ENCODE assay signal across 21 mouse cellular contexts in genomic region chr7:94967601-94968000, GRCm38 (mm10).
"Had no signal": no experiment of that assay in that cellular context is flagged by ENCODE, and none has a peak within 500 bp of the region (broad histone marks: within the 10 kb centered on the region; RNA-seq: fewer than 3 reads in every experiment).

No protein-coding gene starts in this region.

- H3K27me3 ChIP-seq: limb, embryonic 12.5 days; limb, embryonic 15.5 days; midbrain, embryonic 12.5 days; midbrain, embryonic 15.5 days; neural tube, embryonic 12.5 days; neural tube, embryonic 15.5 days had no signal

- H3K4me1 ChIP-seq: limb, embryonic 12.5 days; limb, embryonic 15.5 days; midbrain, embryonic 12.5 days; midbrain, embryonic 15.5 days; neural tube, embryonic 12.5 days; neural tube, embryonic 15.5 days had no signal

- H3K4me2 ChIP-seq: limb, embryonic 12.5 days; limb, embryonic 15.5 days; liver, embryonic 11.5 days; lung, embryonic 14.5 days; midbrain, embryonic 12.5 days; midbrain, embryonic 15.5 days; neural tube, embryonic 12.5 days; neural tube, embryonic 15.5 days had no signal

- H3K4me3 ChIP-seq: limb, embryonic 12.5 days; limb, embryonic 15.5 days; midbrain, embryonic 12.5 days; midbrain, embryonic 15.5 days; neural tube, embryonic 12.5 days; neural tube, embryonic 15.5 days had no signal

- H3K9me3 ChIP-seq: limb, embryonic 12.5 days; limb, embryonic 15.5 days; midbrain, embryonic 12.5 days; midbrain, embryonic 15.5 days; neural tube, embryonic 12.5 days; neural tube, embryonic 15.5 days had no signal

- DNase-seq: kidney, postnatal 14 days; kidney, postnatal 4 days; left cerebral cortex, postnatal 4 days; liver, postnatal 0 days; lung, embryonic 14.5 days; right cerebral cortex, adult 18-20 months; right cerebral cortex, postnatal 14 days; right cerebral cortex, postnatal 4 days; thymus, adult 18-20 months; thymus, postnatal 36 days had no signal

- H3K9ac ChIP-seq: limb, embryonic 12.5 days; limb, embryonic 15.5 days; liver, embryonic 14.5 days; liver, postnatal 0 days; lung, embryonic 14.5 days; midbrain, embryonic 12.5 days; midbrain, embryonic 15.5 days; neural tube, embryonic 12.5 days; neural tube, embryonic 15.5 days had no signal

- ATAC-seq: liver, postnatal 0 days; lung, postnatal 0 days; midbrain, embryonic 15.5 days had no signal

- H3K27ac ChIP-seq: limb, embryonic 12.5 days; limb, embryonic 15.5 days; liver, embryonic 14.5 days; macrophage; midbrain, embryonic 12.5 days; midbrain, embryonic 15.5 days; neural tube, embryonic 12.5 days; neural tube, embryonic 15.5 days; stomach, postnatal 0 days had no signal

- H3K36me3 ChIP-seq: limb, embryonic 12.5 days; limb, embryonic 15.5 days; midbrain, embryonic 12.5 days; midbrain, embryonic 15.5 days; neural tube, embryonic 12.5 days; neural tube, embryonic 15.5 days had no signal
